ENCODE assay signal across 11 mouse cellular contexts in genomic region chr11:25855794-25856193, GRCm38 (mm10).
DNase-seq lines count a peak whose midpoint lies in the region; ATAC-seq lines count a peak whose summit lies in the region.
"Had no signal": no experiment of that assay in that cellular context is flagged by ENCODE, and none has a peak within 500 bp of the region (broad histone marks: within the 10 kb centered on the region; RNA-seq: fewer than 3 reads in every experiment).

No protein-coding gene starts in this region.

- no peak overlapping the region for H3K4me3 ChIP-seq in limb, embryonic 12.5 days (replicated peaks)
- H3K4me3 ChIP-seq in limb, embryonic 10.5 days, result no peak overlapping the region
- H3K4me3 ChIP-seq in forebrain, embryonic 12.5 days (replicated peaks), result no peak overlapping the region
- H3K4me3 ChIP-seq in intestine, embryonic 15.5 days (replicated peaks), result no peak overlapping the region
- no peak overlapping the region for H3K4me3 ChIP-seq in kidney, embryonic 15.5 days (replicated peaks)

- ATAC-seq in limb, embryonic 12.5 days (ENCODE audit: insufficient number of reproducible peaks, insufficient read depth, low FRiP score, low TSS enrichment, low read depth), result no peak
- peak; percentile 60; the same call in 1 of the 2 replicates for ATAC-seq in forebrain, embryonic 12.5 days (ENCODE audit: low FRiP score)
- 0 out of 2 replicates have a peak, but pooled peaks have one; percentile 43 for ATAC-seq in intestine, embryonic 15.5 days
- ATAC-seq in kidney, embryonic 15.5 days (replicated peaks; ENCODE audit: low FRiP score), result no peak
- ATAC-seq: liver, postnatal 0 days had no signal

- no peaks in the 10 kb centered on the region for H3K36me3 ChIP-seq in limb, embryonic 12.5 days
- H3K36me3 ChIP-seq in limb, embryonic 10.5 days, result no peaks in the 10 kb centered on the region
- no peaks in the 10 kb centered on the region for H3K36me3 ChIP-seq in forebrain, embryonic 12.5 days (replicated peaks)
- no peaks in the 10 kb centered on the region for H3K36me3 ChIP-seq in intestine, embryonic 15.5 days
- H3K36me3 ChIP-seq in kidney, embryonic 15.5 days, result no peaks in the 10 kb centered on the region

- WGBS in limb, embryonic 12.5 days, result 58% methylated on average over 9 of the region's 9 CpGs
- WGBS in limb, embryonic 10.5 days, result 76% methylated on average over 9 of the region's 9 CpGs
- WGBS in forebrain, embryonic 12.5 days, result 22% methylated on average over 9 of the region's 9 CpGs
- 33% methylated on average over 9 of the region's 9 CpGs for WGBS in intestine, embryonic 15.5 days
- WGBS in kidney, embryonic 15.5 days, result 74% methylated on average over 9 of the region's 9 CpGs

- H3K9ac ChIP-seq in limb, embryonic 12.5 days (replicated peaks), result no peak overlapping the region
- no peak overlapping the region for H3K9ac ChIP-seq in forebrain, embryonic 12.5 days
- no peak overlapping the region for H3K9ac ChIP-seq in intestine, embryonic 15.5 days
- no peak overlapping the region for H3K9ac ChIP-seq in kidney, embryonic 15.5 days
- H3K9ac ChIP-seq: liver, postnatal 0 days had no signal

- no peaks in the 10 kb centered on the region for H3K9me3 ChIP-seq in limb, embryonic 12.5 days
- H3K9me3 ChIP-seq in limb, embryonic 10.5 days (replicated peaks), result no peaks in the 10 kb centered on the region
- H3K9me3 ChIP-seq in forebrain, embryonic 12.5 days, result no peaks in the 10 kb centered on the region
- H3K9me3 ChIP-seq in intestine, embryonic 15.5 days, result no peaks in the 10 kb centered on the region
- no peaks in the 10 kb centered on the region for H3K9me3 ChIP-seq in kidney, embryonic 15.5 days (replicated peaks)

- DNase-seq in limb, embryonic 10.5 days (ENCODE audit: low spot score), result no peak
- DNase-seq in retina, embryonic 14.5 days (ENCODE audit: low spot score), result peak; percentile 50
- DNase-seq in liver, result no peak
- no peak for DNase-seq in heart, adult 8-10 months (ENCODE audit: low spot score)
- DNase-seq: cerebellum, adult 11-12 months; liver, postnatal 0 days; right cerebral cortex, adult 18-20 months had no signal

- no peak overlapping the region; the same call in 1 of the 2 replicates for H3K27ac ChIP-seq in limb, embryonic 12.5 days
- H3K27ac ChIP-seq in limb, embryonic 10.5 days, result no peak overlapping the region
- peak overlapping the region; percentile 68 for H3K27ac ChIP-seq in forebrain, embryonic 12.5 days
- H3K27ac ChIP-seq in intestine, embryonic 15.5 days, result no peak overlapping the region
- H3K27ac ChIP-seq in kidney, embryonic 15.5 days, result no peak overlapping the region

- peaks cover 5% of the 10 kb centered on the region; the same call in 1 of the 2 replicates for H3K27me3 ChIP-seq in limb, embryonic 12.5 days
- H3K27me3 ChIP-seq in limb, embryonic 10.5 days (ENCODE audit: low read depth, poor library complexity, severe bottlenecking), result no peaks in the 10 kb centered on the region
- H3K27me3 ChIP-seq in forebrain, embryonic 12.5 days, result no peaks in the 10 kb centered on the region
- no peaks in the 10 kb centered on the region for H3K27me3 ChIP-seq in intestine, embryonic 15.5 days (replicated peaks)
- H3K27me3 ChIP-seq in kidney, embryonic 15.5 days, result peaks cover 3% of the 10 kb centered on the region; the same call in 1 of the 2 replicates

- peaks cover 17% of the 10 kb centered on the region for H3K4me1 ChIP-seq in limb, embryonic 12.5 days (replicated peaks)
- peaks cover 7% of the 10 kb centered on the region; the same call in 1 of the 2 replicates for H3K4me1 ChIP-seq in limb, embryonic 10.5 days
- peaks cover 42% of the 10 kb centered on the region for H3K4me1 ChIP-seq in forebrain, embryonic 12.5 days
- H3K4me1 ChIP-seq in intestine, embryonic 15.5 days (replicated peaks), result no peaks in the 10 kb centered on the region
- no peaks in the 10 kb centered on the region for H3K4me1 ChIP-seq in kidney, embryonic 15.5 days

- H3K4me2 ChIP-seq in limb, embryonic 12.5 days, result peak overlapping the region; percentile 31; the same call in 1 of the 2 replicates
- H3K4me2 ChIP-seq in forebrain, embryonic 12.5 days, result peak overlapping the region; percentile 26
- H3K4me2 ChIP-seq in intestine, embryonic 15.5 days (replicated peaks), result peak overlapping the region; percentile 38
- H3K4me2 ChIP-seq in kidney, embryonic 15.5 days, result no peak overlapping the region

Comparison
In these comparisons a context has a peak if more than half of its experiments do, and no peak if none do; other contexts are left out.
1. ATAC-seq: peak in forebrain, embryonic 12.5 days (single experiment) and intestine, embryonic 15.5 days (single experiment); none in limb, embryonic 12.5 days (single experiment) and kidney, embryonic 15.5 days (single experiment).